Mouse (Mus musculus) telencephalon, adult 2 months (tissue): Measurements from ENCODE around the gene Akap7.
"Not testable (repeated sequence)": the region's sequence is repeated elsewhere in the genome, so short reads cannot be mapped to it uniquely, and the experiment has no call there.

Experiments
- DNase-seq: peaks from one replicate; pipeline ENCODE4 v3.0.0-alpha.2; 2011; ENCODE audit warnings: low read depth, low spot score

Akap7 gene

DNA sequence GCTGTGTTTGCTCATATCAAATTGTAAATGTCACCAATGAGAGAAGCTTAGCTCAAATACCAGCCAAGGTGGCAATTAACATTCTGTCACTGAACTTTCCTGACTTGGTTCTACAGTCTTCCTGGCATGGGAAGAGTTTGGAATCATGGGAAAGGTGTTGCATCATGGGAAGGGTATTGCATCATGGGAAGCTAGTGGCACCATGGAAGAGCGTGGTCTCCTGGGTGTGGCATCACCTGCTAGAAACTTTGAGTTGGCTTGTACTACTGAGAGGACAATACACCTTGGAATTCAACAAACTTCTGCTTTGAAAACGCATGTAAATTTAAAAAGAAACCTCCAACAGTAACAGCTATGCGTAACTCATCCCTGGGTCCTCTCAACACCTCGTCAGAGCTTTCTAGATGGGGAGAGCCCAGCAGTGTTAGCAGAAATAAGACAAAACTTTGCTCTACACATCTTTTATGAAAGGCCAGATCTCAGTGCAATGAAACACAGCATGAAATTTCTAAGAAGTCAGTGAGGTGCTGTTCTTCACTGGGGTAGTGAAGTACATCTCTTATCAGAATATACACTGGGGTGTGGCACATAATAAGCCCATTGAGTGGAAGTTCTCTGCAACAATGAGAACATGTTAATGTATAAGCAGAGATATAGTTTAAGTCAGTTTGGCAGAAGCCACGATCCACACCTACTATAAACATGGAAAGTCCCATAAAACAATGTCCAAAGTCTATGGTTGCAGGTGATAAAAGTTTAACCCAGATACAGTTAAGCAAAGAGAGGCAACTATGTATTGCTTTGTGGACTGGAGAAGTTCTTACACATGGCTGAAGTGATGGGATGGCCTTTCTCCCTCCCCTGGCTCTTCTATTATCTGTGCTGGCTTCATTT, 115.2 kb downstream of the Akap7 start:
- DNase-seq: no peak

DNA sequence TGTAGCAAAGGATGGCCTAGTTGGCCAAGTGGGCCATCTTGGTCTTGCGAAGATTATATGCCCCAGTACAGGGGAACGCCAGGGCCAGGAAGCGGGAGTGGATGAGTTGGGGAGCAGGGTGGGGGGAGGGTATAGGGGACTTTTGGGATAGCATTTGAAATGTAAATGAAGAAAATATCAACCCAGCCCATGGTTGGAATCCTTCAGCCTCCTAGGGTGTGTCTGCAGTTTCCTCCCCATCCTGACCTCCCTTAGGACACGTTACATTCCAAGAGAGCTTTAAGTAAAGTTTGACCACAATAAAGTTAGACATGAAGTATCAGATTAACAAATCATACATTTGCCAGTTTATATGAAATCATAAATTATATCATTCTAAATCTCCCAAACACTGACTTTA, 116.5 kb downstream of the Akap7 start:
- no peak for DNase-seq

DNA sequence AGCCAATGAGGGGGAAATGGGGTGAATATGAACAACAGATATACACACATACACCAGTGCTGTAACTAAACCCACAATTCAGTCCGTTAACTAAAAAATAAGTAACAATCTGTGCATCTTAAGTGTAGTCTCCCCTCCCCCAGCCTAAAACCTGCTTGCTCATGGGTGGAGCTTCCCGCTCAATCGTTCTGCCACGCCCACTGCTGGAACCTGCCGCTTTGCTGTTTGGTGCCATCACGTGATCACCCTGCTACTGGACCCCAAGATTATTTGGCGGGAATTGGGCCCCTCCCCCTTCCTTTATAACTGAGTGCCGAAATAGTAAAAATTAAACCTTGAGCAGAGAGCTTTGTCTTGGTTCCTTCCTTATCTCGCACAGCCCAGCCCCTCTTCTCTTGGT, 121.4 kb downstream of the Akap7 start:
- not testable (repeated sequence) for DNase-seq

DNA sequence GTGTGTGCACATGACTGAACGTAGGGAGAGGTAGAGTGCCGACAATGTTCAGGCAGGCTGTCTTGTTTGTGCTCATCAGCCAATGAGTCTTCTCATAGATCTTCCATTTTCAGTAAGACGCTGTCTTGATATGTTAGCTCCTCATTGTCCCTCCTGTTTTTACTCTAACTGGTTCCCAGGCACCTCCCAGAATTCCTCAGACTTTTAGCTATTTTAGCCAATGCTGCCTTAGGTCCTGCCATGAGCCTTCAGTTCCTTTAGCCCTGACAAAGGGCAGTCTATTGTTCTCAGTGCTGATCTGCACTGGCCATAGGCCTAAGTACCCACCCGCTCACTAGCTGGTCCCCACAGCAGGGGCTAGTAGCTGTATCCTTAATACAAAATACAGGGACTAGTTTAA, 122.0 kb downstream of the Akap7 start:
- no peak for DNase-seq

DNA sequence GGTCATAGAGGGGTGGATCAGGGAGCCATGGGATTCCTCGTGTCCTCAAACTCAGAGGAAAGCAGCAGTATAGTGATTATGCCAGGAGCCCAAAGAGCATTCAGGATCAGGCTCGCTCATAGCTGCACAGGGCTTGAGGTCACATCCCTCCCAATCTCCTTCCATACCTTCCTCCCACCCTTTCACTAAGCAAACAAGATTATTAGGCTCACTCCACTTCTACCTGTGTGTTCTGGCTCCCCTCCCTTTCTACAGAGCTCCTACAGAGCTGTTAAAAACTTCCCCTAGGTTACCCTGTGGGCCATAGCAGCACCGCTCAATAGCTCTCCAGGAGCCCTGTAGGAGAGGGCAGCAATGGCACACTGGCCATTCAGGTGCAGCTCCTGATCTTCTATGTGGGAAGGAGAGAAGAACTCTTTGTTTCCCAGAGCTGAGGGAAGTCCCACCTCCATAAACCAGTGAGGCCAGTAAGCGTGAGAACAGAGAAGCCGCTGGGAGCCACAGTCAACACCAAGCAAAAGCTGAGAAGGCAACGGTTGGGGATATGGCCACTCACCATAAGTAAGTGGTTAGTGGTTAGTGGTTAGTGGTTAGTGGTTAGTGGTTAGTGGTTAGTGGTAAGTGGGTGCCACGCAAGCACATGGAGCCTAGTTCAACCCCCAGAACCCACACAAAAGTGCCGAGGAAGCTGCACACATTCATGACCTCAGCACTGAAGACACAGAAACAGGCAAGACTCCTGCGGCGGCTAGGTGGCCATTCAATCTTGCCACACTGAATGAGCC, 122.7 kb downstream of the Akap7 start:
- DNase-seq: no peak

DNA sequence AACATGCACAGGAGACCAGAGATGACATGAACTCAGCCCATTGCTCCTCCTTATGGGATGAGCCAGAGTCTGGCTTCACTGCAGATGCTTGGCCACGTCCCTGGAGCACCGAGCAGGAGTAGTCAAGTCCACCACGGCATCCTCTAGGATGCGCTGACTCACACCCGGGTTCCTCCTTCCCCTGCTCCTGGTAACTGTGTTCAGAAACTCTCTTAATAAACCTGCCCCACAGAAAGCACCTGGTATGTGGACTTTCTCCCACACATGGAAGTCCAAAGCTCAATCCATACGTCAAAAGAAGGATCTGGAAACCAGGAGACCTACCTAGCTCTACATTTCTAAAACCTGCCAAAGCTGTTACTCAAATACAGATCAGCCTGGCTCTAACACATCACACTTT, 124.4 kb downstream of the Akap7 start:
- no peak for DNase-seq

DNA sequence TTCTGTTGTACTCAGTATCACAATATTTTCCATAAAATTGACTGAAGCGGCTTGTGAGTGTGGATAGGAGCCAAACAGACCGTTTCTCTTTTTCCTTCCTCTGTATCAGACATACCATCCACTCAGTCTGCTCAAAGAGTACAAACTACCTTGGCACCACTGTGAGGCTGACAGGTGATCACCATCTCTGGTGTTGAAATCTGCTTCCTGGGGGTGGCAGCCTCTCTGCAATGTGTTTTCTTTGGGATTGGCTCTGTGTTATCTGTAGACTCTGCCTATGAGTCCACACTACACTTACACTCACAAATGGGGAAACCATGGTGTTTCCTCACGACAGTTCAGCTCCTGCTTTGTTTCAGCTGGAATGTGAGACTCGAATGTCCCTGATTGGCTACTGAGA, 128.6 kb downstream of the Akap7 start:
- DNase-seq: no peak

DNA sequence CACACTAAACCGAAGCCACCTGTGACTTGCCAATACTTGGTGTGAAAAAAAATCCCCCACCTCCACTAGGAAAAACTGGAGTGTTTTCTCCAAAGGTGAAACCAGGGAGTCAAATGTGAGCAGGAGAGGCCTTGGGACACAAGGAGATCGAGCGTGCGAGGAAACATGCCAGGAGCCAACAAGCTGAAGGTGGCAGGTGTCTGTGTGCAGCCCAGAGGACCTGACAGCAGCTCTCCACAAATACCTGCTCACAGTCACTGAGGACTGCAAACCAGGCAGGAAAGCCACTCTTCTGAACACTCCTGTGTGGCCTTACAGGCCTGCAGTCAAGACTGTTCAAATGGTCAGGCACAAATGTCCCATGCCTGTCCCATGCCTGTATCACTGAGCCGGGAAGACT, 130.4 kb downstream of the Akap7 start:
- no peak for DNase-seq

DNA sequence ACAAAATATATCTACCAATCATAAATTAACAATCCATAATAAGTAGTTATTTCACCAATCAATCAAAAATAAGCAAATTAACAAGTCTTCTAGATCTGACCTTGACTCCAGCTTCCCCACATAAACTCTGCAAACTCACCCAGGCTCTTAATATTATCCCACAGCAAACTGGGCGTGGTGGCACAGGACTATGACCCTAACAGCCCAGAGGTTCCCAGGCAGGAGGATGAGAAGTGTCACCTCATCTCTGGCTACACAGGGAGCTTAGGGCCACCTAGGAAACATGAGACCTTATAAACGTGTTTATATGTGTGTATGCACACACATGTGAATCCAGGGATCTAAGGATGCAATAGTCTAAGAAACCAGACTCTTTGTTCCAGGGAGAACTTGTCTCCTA, 132.8 kb downstream of the Akap7 start:
- DNase-seq: no peak

DNA sequence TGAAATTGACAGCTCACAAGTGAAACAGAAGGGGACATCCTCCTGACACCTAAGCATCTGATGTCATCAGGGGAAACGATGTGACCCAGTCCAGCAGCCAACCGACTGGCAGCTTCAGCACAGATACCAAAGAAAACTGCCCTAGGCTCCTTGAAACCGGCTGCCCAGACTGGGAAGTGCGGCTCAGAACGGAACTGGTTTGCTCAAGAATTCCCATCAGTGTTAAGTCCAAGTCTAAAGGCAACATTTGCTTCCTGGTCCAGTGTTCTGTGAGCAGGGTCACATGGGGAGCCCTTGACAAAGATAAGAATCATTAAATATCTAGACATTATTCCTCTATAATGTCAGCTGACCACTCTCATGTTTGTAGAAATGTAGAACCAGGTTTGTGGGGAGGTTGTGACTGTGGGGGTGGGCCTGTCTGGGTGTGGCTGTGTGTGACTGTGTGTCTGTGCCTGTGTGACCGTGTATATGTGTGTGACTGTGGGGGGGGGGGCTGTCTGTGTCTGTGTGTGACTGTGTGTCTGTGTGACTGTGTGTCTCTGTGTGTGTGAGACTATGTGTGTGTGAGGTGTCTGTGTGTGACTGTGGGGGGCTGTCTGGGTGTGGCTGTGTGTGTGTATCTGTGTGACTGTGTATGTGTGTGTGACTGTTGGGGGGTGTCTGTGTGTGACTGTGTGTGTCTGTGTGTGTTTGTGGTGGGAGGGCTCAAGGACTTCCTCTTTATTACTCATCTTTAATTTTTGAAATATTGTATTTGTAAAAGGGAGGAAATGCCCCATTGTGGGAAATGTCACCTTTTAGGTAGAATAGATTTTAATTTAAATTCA, 140.1 kb downstream of the Akap7 start:
- DNase-seq: no peak

DNA sequence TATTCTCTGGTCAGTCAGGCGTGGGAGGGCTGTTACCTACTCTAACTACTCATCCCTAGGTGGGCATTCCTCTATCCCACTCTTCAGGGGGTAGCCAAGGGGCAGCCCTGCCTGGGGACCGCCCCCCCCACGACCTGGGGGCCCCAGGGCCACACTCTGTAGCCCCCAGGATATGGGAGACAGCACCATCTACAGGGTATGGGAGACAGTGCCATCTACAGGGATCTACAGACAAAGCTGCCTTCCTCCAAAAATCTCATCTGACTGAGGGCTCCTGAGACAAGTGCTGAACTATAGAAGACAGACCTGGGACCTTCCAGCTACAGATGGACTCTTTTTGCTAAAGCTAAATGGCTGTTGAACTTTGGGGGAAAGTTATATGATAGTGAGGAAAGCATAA, 144.2 kb downstream of the Akap7 start:
- DNase-seq: not testable (repeated sequence)

DNA sequence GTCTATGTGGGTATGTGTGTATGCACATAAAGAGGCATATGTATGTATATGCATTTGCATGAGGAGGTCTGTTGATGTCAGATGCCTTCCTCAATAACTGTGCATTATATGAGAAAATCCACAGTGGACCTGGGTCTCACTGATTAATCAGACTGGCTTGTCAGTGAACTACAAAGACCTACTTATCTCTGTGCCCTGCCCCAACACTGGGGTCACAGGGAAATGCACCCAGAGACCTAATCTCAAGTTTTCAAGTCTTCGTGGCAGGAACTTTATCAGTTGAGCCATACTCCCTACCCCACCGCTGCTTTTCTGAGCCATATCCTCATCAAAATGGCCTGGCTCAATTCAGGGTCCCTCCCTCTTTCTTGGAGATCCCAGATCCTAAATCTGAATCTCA, 146.0 kb downstream of the Akap7 start:
- DNase-seq: no peak

DNA sequence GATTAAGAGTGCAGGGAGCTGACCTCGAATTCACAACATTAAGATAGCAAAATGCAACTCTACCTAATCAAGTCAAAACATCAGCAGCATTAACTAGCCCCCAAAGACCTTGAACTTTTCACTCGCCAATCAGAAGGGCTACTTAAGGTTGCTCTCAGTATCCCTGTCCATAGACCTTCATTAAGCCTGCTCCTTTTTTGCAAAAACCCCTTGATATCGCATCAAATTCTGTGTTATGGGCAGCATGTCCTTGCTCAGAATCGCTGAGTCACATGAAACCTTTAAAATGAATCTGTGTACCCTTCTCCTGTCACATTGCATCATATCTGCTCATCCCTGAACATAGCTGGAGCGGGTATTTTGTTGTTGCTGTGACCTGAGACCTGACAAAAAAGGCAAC, 149.0 kb downstream of the Akap7 start:
- DNase-seq: no peak

DNA sequence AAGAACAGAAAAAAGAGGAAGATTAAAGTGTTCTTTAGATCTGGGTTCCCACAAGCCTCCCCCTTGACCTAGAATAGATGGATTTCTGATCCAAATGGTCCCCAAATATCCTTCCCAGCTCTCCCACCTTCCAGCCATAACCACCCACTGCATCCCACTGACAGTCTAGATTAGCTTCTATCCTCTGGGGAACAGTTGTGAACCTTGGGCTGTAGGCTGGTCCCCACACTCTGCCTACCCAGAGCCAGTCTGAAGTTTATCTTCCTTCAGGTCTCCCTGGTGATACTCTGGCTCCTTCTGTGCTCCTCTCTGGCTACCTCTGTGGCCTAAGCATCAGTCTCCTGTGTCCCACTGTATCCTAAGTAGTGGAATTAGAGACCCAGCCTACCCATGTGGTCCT, 150.3 kb downstream of the Akap7 start:
- DNase-seq: no peak

DNA sequence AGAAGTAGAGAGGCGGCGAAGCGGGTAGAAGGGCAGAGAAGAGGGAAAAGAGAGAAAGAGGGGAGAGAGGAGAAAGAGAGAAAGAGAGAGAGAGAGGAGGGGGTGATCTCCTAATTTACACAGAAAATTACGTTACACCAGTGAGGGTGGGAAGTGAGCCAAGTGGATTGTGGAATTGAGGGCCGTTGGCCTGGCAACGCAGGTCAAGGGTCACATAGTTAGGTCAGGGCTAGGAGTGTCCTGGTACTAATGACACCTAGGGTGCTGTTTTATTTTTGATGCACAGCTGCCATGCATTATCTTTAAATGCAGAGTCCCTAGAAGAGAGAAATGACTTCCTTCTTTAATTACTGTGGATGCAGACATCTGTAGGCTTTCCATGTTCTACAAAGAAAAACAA, 153.4 kb downstream of the Akap7 start:
- no peak for DNase-seq

DNA sequence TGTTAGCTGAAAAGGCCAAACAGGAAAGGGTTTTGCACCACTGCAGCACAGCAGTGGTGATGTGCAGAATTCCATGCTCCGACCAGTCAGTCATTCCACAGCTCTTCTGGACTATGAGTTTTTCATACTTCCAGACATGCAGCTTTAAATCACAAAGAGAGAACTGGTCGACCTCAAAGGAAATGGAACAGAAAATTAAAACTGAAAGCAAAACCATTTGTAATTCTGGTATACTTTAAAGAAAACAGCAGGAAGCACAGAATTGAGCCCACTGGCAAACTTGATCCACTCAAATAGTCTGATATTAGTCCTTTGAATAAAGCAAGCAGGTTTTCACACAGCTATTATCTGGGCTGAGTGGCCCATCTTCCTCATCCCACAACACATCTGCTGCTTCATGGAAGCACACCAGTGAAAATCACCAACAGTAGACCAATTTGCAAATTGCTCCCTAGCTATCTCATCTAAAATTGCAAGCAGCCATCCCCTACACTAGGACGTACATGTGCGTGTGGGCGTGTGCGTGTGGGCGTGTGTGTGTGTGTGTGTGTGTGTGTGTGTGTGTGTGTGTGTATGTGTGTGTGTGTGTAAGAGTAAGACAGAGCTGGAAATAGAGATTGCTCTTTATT, 156.4 kb downstream of the Akap7 start:
- peak; percentile 75 for DNase-seq

DNA sequence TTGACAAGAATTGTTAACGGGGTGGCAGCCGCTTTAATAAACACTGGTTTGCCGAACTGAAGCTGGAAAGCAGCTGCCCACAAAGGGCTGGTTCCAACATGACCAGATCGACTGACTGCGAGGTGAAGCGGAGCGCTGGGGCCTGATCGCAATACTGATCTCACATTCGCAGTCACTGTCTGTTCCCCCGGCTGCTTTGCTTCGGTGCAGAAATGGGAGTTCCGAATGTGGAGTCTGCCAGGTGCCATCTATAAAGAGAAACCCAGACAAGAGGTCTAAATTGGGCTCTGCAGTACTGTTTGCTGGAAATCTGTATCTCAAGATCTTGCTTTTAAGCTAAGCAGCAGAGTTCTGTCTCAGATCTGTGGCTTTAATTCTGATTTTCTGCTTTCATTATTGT, 161.8 kb downstream of the Akap7 start:
- DNase-seq: peak; percentile 73

DNA sequence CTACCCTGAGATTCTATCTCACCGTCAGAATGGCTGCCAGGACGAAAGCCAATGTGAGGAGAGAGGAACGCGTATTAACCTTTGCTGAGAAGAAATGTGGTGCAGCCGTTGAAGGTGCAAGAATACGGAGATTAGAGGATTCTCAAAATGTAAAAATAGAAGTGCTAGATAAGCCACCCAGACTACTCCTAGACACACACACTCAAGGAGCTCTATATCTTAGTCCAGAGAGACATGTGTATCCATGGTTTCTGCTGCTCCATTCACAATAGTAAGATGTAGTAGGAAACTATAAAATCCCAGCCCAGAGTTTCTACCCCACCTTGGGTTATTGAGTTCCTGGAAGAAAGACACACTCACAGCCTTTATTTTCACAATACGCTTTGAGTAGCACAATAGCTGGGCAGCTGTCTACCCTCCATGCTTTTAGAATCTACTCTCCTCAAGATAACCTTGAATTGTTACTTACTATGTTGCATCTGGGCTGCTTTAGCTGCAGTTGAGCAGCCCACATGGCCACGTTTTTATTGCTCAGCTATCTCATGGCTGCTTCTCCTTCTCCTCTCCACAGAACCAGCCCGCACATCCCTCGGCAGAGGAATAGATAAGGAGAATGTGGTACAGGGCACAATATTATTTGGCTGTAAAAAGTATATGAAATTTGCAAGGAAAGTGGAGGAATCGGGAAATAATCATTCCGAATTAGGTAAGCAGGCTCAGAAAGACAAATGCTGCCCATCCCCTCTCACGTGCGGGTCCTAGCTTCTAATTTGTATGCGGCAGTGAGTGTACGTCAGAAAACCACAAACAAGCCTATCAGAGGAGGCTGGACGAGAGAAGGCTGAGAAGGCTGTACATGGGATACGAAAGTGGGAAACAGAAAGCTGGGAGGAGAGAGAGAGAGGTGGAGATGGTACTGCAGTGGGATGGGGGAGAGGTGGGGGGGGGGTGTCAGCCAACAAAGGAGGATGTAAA, 162.6 kb downstream of the Akap7 start:
- DNase-seq: no peak

DNA sequence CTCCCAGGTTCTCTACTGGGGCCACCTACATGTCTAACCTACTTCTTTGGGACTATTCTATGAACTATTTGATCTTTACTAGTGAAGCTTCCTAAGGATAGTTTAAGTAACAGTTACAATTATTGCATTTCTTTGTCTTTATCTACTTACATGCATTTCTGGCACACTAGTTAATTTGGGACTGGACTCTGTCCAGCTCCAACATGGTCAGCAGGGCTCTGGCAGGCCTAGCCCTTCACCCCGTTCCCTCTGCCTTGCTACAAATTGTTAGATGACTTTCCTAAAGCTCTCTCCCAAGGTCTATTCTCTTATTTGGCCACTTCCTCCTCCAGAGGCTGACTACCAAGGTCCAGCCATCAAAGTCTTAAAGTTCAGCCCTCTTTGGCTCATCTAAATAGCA, 165.9 kb downstream of the Akap7 start:
- DNase-seq: no peak

DNA sequence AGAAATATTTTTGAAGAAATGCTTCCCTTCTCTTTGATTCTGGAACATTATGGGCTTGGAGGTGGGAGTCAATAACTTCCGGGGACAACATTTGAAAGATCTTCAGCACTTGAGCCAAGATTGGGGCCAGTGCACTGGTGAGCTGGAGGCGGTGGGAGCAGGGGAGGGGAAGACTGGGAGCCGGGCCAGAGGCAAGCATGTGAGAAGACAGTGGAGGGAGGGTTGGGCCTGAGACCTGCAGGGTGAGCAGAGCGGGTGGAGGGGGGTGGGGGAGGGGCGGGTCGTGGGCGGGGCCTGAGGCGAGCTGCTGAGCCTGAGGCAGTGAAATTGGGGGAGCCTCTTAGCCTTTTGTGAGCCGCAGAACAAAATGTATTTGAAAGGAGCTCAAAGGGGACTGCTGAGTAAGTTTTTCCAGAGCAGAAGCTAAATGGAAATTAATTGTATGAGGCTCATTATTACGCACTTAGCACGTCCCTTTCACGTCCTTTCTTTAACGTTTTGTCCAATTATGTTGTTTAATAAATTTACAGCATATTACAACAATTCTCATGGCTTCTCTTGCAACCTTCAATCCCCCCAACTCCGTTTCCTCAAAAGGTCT, 167.4 kb downstream of the Akap7 start:
- DNase-seq: no peak
